Mouse (Mus musculus): ENCODE results near the gene Sp8. TPM values are rescaled to one million over a fixed set of nuclear protein-coding genes. Genes with fewer than 3 reads are reported as not detected.

The Sp8 gene
- polyA plus RNA-seq, 1 experiment from 2014 or later, result not detected

DNA sequence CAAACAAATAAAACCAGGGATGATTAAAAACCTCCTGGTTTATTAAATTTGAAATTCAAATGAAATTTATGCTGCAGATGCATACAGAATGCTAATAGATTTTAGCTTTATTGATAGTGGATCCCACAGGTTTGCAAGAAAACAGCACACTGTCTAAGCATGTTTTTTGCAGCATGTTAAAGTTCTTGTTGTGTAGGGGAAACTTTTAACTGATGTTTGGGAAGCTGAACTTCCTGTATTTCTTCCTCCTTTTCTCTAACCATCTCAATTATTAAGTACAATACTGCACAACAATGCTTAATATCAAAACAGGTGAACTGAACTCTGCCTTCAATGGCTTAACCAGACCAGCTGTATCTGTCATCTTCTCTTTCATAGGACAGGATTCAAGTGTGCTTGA lies 2.0 kb upstream of the Sp8 start:
- peaks cover 99% of the 10 kb centered on the region for H3K27me3 ChIP-seq (ENCODE audit: insufficient read depth, low read length)
- H3K36me3 ChIP-seq (ENCODE audit: insufficient read depth), result no peaks in the 10 kb centered on the region
- no peak overlapping the region for H3K27ac ChIP-seq (ENCODE audit: low read depth)
- ATAC-seq (ENCODE audit: insufficient read depth) (no peak), DNase-seq (no peak)
- no peaks in the 10 kb centered on the region for H3K9me3 ChIP-seq (ENCODE audit: low read depth, low read length)
- no peak for TF ChIP-seq CTCF (IDR thresholded peaks at IDR 0.05; ENCODE audit: low read depth)
- no peaks in the 10 kb centered on the region for H3K4me1 ChIP-seq (ENCODE audit: insufficient read depth)
- H3K4me3 ChIP-seq (ENCODE audit: low read depth, low read length), result no peak overlapping the region
- no peak overlapping the region for H3K9ac ChIP-seq
- no peak overlapping the region for H3K4me2 ChIP-seq

DNA sequence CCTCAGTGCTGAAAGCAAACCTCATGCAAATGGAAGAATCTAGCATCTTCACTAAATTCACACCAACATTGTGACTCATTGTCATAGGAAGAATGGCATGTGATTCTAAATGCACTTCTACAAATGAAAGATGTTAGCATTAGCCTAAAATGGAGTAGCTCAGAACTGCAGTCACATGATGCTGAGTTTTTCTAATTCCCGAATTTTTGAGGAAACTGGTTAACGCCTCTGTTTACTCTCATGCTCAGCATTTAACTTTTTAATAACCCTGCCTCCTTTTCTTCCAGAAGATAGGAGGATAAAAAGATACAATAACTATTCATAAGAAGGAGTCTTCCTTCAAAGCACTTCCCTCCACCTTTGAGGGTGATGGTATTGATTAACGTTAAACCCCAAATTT lies 1.3 kb upstream of the Sp8 start:
- ATAC-seq (ENCODE audit: insufficient read depth), result no peak
- Histone ChIP-seq H3K4me3 (ENCODE audit: low read depth, low read length) (no peak overlapping the region), H3K27me3 (ENCODE audit: insufficient read depth, low read length) (peaks cover 99% of the 10 kb centered on the region)

DNA sequence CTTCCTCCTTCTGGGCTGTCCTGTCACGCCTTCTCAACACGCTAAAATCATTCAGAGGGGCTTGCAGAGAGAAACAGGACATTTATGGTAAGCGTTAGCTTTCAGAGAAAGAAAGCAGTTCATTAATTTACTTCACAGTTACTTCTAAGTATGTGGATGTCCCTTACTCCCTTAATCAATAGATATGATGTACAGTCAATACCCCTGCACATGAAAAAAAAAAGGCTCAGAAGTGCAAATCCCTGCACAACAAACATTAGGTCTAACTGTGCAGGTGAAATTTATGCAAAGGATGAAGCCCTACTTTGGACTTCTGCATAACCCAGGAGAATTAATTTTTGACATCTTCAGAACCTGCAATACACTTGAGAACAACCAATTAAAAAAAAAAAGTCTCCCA lies 778 bp upstream of the Sp8 start:
- Histone ChIP-seq H3K27me3 (ENCODE audit: insufficient read depth, low read length) (peaks cover 99% of the 10 kb centered on the region), H3K9ac (no peak overlapping the region), H3K27ac (ENCODE audit: low read depth) (no peak overlapping the region), H3K36me3 (ENCODE audit: insufficient read depth) (no peaks in the 10 kb centered on the region), H3K9me3 (ENCODE audit: low read depth, low read length) (no peaks in the 10 kb centered on the region), H3K4me2 (no peak overlapping the region), H3K4me3 (ENCODE audit: low read depth, low read length) (no peak overlapping the region), H3K4me1 (ENCODE audit: insufficient read depth) (no peaks in the 10 kb centered on the region)
- no peak for TF ChIP-seq CTCF (IDR thresholded peaks at IDR 0.05; ENCODE audit: low read depth)
- DNase-seq, result no peak
- 2% methylated on average over 3 of the region's 3 CpGs for WGBS
- no peak for ATAC-seq (ENCODE audit: insufficient read depth)

More for the DNA sequence above, 1.3 kb upstream of the Sp8 start:
- Histone ChIP-seq H3K9me3 (ENCODE audit: low read depth, low read length) (no peaks in the 10 kb centered on the region), H3K27ac (ENCODE audit: low read depth) (no peak overlapping the region), H3K9ac (no peak overlapping the region), H3K36me3 (ENCODE audit: insufficient read depth) (no peaks in the 10 kb centered on the region), H3K4me1 (ENCODE audit: insufficient read depth) (no peaks in the 10 kb centered on the region), H3K4me2 (no peak overlapping the region)
- no peak for DNase-seq
- no peak for TF ChIP-seq CTCF (IDR thresholded peaks at IDR 0.05; ENCODE audit: low read depth)
- WGBS, result 10% methylated on average over 3 of the region's 3 CpGs

DNA sequence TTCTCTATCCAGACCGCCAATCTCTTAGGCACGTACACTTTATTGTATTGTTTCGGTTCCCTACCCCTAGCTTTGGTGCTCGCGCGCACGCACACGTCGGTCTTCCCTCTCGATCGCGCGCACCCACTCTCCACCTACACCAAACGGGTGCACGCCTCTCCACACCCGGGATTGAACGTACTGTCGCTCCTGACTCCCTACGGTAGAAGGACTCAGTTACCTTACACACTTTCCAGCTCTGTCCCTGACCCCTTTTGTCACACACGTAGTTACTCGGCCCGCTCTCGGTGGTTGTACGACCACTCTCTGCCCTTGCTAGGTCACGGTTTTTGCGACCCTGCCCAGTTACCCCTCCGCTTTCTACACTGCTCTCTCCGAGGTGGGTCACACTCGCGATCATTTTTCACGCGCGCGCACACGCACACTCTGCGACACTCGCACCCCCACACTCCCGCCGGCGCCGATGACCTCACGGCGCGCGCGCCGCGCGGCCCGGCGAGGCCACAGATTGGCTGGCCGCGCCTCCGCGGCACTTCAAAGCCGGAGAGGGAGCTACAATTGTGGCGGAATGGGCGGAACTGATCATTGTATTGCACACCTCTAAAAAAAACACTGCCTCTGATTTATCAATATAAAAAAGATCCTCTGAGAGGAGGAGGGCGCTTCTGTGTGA lies 656 bp downstream of the Sp8 start:
- no peaks in the 10 kb centered on the region for H3K9me3 ChIP-seq (ENCODE audit: low read depth, low read length)
- DNase-seq, result peak; percentile 75
- WGBS, result under 1% methylated on average over 59 of the region's 59 CpGs
- no peaks in the 10 kb centered on the region for H3K36me3 ChIP-seq (ENCODE audit: insufficient read depth)
- peak overlapping the region; percentile 81 for H3K4me2 ChIP-seq
- no peaks in the 10 kb centered on the region for H3K4me1 ChIP-seq (ENCODE audit: insufficient read depth)
- no peak for TF ChIP-seq CTCF (IDR thresholded peaks at IDR 0.05; ENCODE audit: low read depth)
- H3K4me3 ChIP-seq (ENCODE audit: low read depth, low read length), result peak overlapping the region; percentile 42
- H3K27ac ChIP-seq (ENCODE audit: low read depth), result no peak overlapping the region
- peak; percentile 47 for ATAC-seq (ENCODE audit: insufficient read depth)
- H3K27me3 ChIP-seq (ENCODE audit: insufficient read depth, low read length), result peaks cover 91% of the 10 kb centered on the region
- H3K9ac ChIP-seq, result no peak overlapping the region

DNA sequence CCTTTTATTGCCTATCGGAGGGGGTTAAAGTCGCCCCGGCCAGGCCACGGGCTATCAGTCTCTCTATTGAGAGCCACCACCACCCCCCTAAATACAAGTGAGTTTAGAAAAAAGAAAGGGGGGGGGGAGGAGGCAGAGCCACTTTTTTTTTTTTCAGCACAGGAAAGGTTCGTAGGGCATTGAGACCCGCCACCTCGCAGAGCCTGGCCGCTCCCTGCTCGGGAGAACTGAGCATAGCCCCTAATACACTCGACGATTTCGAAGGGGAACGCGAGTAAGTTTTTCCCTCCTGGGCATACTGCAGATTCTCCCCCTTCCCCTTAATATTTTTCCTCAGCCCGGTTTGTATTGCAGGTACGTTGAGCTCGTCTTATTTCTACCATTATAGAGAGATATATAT lies 1.3 kb downstream of the Sp8 start:
- ATAC-seq (ENCODE audit: insufficient read depth) (no peak), DNase-seq (no peak)
- H3K9ac ChIP-seq, result no peak overlapping the region
- H3K27ac ChIP-seq (ENCODE audit: low read depth), result no peak overlapping the region
- under 1% methylated on average over 17 of the region's 17 CpGs for WGBS
- H3K4me1 ChIP-seq (ENCODE audit: insufficient read depth), result no peaks in the 10 kb centered on the region
- H3K4me2 ChIP-seq, result peak overlapping the region; percentile 81
- H3K27me3 ChIP-seq (ENCODE audit: insufficient read depth, low read length), result peaks cover 91% of the 10 kb centered on the region
- no peaks in the 10 kb centered on the region for H3K36me3 ChIP-seq (ENCODE audit: insufficient read depth)
- no peaks in the 10 kb centered on the region for H3K9me3 ChIP-seq (ENCODE audit: low read depth, low read length)
- TF ChIP-seq CTCF (IDR thresholded peaks at IDR 0.05; ENCODE audit: low read depth), result no peak
- H3K4me3 ChIP-seq (ENCODE audit: low read depth, low read length), result peak overlapping the region; percentile 42

DNA sequence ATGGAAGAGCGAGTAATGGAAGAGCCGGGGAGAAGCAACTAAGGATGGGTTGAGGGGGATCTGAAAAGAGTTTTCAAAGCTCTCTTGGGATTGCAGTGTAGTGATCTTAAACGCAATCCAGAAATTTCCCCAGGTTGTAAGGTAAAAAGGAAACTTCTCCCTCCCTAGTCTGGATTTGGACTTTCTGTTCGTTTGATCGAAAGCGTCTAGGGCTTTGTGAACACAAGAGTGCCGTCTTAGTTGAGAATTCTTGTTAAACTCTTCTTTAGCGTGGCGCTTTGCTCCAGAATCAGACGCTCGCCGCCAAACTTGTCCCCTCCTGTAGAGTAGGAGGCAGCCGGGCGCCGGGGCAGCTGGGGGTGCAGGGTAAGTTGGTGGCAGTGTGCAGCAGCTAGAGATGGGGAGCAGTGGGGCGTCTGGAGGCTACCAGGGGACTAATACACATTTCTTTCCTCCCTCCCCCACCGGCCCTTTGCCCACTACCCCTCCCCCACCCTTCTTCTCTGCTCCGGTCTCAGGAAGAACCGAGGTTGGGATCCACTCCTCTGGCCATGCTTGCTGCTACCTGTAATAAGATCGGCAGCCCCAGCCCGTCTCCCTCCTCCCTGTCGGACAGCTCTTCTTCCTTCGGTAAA lies 1.8 kb downstream of the Sp8 start:
- TF ChIP-seq CTCF (IDR thresholded peaks at IDR 0.05; ENCODE audit: low read depth), result no peak
- DNase-seq (no peak), ATAC-seq (ENCODE audit: insufficient read depth) (no peak)

DNA sequence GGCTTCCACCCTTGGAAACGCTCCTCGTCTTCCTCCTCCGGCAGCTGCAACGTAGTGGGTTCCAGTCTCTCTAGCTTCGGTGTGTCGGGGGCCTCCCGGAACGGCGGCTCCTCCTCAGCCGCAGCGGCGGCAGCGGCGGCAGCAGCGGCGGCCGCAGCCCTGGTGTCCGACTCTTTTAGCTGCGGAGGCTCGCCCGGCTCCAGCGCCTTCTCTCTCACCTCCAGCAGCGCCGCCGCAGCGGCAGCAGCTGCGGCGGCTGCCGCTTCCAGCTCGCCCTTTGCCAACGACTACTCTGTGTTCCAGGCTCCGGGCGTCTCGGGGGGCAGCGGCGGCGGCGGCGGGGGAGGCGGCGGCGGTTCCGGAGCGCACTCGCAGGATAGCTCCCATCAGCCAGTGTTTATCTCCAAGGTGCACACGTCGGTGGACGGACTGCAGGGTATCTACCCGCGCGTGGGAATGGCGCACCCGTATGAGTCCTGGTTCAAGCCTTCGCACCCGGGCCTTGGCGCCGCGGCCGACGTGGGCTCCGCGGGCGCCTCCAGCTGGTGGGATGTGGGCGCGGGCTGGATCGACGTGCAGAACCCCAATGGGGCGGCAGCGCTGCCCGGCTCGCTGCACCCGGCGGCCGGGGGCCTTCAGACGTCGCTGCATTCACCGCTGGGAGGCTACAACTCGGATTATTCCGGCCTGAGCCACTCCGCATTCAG lies 2.5 kb downstream of the Sp8 start:
- Histone ChIP-seq H3K4me1 (ENCODE audit: insufficient read depth) (no peaks in the 10 kb centered on the region), H3K9me3 (ENCODE audit: low read depth, low read length) (no peaks in the 10 kb centered on the region), H3K4me2 (peak overlapping the region; percentile 56), H3K4me3 (ENCODE audit: low read depth, low read length) (peak overlapping the region; percentile 33), H3K27ac (ENCODE audit: low read depth) (no peak overlapping the region), H3K9ac (no peak overlapping the region), H3K27me3 (ENCODE audit: insufficient read depth, low read length) (peaks cover 90% of the 10 kb centered on the region), H3K36me3 (ENCODE audit: insufficient read depth) (no peaks in the 10 kb centered on the region)
- ATAC-seq (ENCODE audit: insufficient read depth) (peak; percentile 21; the same call in 1 of the 2 replicates), DNase-seq (no peak)
- TF ChIP-seq CTCF (IDR thresholded peaks at IDR 0.05; ENCODE audit: low read depth), result no peak
- under 1% methylated on average over 80 of the region's 80 CpGs for WGBS

More for the DNA sequence above, 1.8 kb downstream of the Sp8 start:
- Histone ChIP-seq H3K36me3 (ENCODE audit: insufficient read depth) (no peaks in the 10 kb centered on the region), H3K9me3 (ENCODE audit: low read depth, low read length) (no peaks in the 10 kb centered on the region), H3K4me3 (ENCODE audit: low read depth, low read length) (peak overlapping the region; percentile 33), H3K27me3 (ENCODE audit: insufficient read depth, low read length) (peaks cover 90% of the 10 kb centered on the region), H3K27ac (ENCODE audit: low read depth) (no peak overlapping the region), H3K4me2 (peak overlapping the region; percentile 56), H3K9ac (no peak overlapping the region), H3K4me1 (ENCODE audit: insufficient read depth) (no peaks in the 10 kb centered on the region)
- under 1% methylated on average over 23 of the region's 23 CpGs for WGBS

All from lung, embryonic 14.5 days (tissue).